Mouse (Mus musculus): Measurements from ENCODE around the gene Hoxd3. TPM values are rescaled to one million over a fixed set of nuclear protein-coding genes. Genes with fewer than 3 reads are reported as not detected.

The Hoxd3 gene
- polyA plus RNA-seq, 1 experiment from 2014 or later: 3.3 TPM

DNA sequence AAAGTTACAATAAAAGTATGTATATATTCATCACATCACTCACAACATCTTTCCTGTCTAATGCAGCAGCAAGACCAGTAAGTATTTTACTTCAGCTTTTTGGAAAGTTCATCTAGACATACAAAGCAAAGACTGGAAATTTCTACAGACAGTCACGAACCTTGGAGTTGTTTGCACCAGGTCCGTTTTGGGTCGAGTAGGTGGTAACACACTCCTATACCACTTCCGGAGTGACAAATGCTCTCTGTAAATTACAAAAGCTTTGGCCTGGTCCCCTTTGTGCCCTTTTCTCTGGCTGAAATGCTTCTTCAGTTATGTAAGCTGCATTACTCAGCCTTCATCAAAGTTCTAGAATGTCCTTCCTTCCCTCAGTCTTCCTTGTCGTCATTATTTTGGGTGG is 42.0 kb downstream of the Hoxd3 start:
- Histone ChIP-seq H3K27me3 (peaks cover 99% of the 10 kb centered on the region), H3K9me3 (no peaks in the 10 kb centered on the region), H3K36me3 (no peaks in the 10 kb centered on the region), H3K4me3 (no peak overlapping the region), H3K4me1 (peaks cover 22% of the 10 kb centered on the region), H3K27ac (no peak overlapping the region), H3K4me2 (no peak overlapping the region), H3K9ac (no peak overlapping the region)
- no peak for ATAC-seq (ENCODE audit: insufficient number of reproducible peaks, insufficient read depth, low FRiP score, low TSS enrichment, low read depth)
- 21% methylated on average over 5 of the region's 5 CpGs for WGBS

DNA sequence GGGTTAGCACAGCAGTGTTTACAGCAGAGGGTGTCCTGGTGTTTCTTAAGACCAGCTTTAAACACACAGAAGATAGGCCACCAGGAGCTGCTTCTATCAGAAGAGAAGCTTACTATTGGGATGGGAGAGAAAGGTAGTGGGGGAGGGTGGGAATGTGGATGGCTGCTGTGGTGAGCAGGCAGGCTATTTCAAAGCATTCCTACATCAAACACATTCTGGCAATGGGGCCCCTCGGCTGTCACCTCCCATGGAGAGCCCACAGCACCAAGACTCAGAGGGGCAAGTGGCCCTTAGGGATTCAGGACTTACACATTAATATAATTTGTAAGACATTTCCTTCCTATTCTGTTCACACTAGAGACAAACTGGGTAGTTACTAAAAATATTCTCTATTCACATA is 48.4 kb downstream of the Hoxd3 start:
- H3K36me3 ChIP-seq: no peaks in the 10 kb centered on the region
- H3K27me3 ChIP-seq: peaks cover 94% of the 10 kb centered on the region
- H3K27ac ChIP-seq: no peak overlapping the region
- no peak overlapping the region for H3K9ac ChIP-seq
- H3K4me3 ChIP-seq: no peak overlapping the region
- H3K9me3 ChIP-seq: no peaks in the 10 kb centered on the region
- peaks cover 17% of the 10 kb centered on the region for H3K4me1 ChIP-seq
- ATAC-seq (ENCODE audit: insufficient number of reproducible peaks, insufficient read depth, low FRiP score, low TSS enrichment, low read depth): no peak
- H3K4me2 ChIP-seq: no peak overlapping the region
- WGBS: 0% methylated on average over 1 of the region's 1 CpGs

DNA sequence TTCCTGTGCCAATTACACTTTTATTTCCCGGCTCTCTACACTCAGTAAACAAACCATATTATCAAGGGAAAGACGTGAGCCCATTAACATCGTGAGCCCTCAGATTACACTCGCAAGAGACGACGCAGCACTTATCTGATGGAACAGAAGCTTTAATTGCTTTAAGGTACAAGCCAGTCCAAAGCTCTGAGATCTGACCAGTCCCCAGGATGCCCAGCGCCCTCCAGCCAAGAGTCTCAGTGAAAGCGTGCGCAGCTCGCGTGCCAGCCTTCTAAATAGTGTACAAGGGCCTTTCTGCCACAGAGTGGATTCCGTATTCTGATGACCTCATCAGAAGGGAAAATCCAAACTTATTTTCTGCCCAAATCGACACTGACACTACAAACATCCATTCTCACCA is 50.2 kb downstream of the Hoxd3 start:
- H3K4me2 ChIP-seq: peak overlapping the region; percentile 93
- ATAC-seq (ENCODE audit: insufficient number of reproducible peaks, insufficient read depth, low FRiP score, low TSS enrichment, low read depth): no peak
- H3K36me3 ChIP-seq: no peaks in the 10 kb centered on the region
- no peak overlapping the region for H3K27ac ChIP-seq
- peak overlapping the region; percentile 53 for H3K4me3 ChIP-seq
- 2% methylated on average over 13 of the region's 13 CpGs for WGBS
- no peak overlapping the region for H3K9ac ChIP-seq
- peaks cover 17% of the 10 kb centered on the region for H3K4me1 ChIP-seq
- H3K27me3 ChIP-seq: peaks cover 94% of the 10 kb centered on the region
- no peaks in the 10 kb centered on the region for H3K9me3 ChIP-seq

DNA sequence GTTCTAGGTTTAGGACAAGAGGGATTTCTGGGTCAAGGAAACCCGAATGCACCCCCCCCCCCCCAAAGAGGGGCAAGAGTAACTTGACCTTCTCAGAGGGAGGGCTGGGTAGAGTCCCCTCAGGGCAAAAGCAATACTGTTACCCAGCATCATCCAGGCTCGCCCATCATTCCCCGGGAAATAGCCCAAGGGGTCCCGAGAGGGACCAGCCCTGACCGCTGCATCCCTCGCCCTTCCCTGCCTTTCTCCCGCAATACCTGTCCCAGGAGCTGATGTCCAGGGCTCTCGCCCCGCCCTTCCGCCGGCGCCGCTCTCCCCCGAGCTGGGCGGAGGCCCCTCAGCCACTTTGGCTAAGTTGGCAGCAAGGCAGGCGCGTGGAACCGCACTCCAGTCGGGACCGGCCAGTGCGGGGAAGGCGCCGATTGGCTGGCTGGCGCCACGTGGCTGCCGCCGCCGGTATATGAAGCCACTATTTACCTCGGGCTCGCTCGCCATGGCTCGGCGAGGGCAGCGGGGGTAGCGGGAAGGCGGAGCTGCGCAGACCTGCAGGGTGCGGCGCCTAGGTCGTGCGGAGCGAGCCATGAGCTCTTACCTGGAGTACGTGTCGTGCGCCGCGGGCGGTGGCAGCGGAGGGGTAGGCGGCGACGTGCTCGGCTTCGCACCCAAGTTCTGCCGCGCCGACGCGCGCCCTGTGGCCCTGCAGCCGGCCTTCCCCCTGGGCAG is 51.0 kb downstream of the Hoxd3 start, which contains the start of gene Hoxd1:
Hoxd1 (plus strand) TSS at position 459 of the 723 bp plus-strand sequence.
- ATAC-seq (ENCODE audit: insufficient number of reproducible peaks, insufficient read depth, low FRiP score, low TSS enrichment, low read depth): peak; percentile 81
- Histone ChIP-seq H3K9me3 (no peaks in the 10 kb centered on the region), H3K9ac (peak within 1 kb of the TSS; percentile 51), H3K27ac (no peak within 1 kb of the TSS), H3K36me3 (no peaks in the 10 kb centered on the region), H3K4me3 (peak within 1 kb of the TSS; percentile 53), H3K4me1 (peaks cover 17% of the 10 kb centered on the region), H3K4me2 (peak within 1 kb of the TSS; percentile 93), H3K27me3 (peaks cover 91% of the 10 kb centered on the region)
- WGBS: under 1% methylated on average over 61 of the region's 61 CpGs

DNA sequence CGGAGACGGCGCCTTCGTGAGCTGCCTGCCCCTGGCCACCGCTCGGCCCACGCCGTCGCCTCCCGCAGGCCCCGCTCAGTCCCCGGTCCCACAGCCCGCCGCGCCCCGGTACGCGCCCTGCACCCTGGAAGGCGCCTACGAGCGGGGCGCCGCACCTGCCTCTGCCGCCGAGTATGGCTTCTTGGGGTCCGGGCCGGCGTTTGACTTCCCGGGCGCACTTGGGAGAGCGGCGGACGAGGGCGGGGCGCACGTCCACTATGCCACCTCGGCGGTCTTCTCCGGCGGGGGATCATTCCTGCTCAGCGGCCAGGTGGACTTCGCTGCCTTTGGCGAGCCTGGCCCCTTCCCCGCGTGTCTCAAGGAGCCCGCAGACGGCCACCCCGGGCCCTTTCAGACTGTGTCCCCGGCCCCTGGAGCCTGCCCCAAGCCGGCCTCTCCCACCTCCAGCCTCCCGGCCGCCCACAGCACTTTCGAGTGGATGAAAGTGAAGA is 51.6 kb downstream of the Hoxd3 start:
- no peak overlapping the region for H3K27ac ChIP-seq
- peak; percentile 48; the same call in 1 of the 2 replicates for ATAC-seq (ENCODE audit: insufficient number of reproducible peaks, insufficient read depth, low FRiP score, low TSS enrichment, low read depth)
- no peaks in the 10 kb centered on the region for H3K36me3 ChIP-seq
- WGBS: 2% methylated on average over 49 of the region's 53 CpGs
- peaks cover 86% of the 10 kb centered on the region for H3K27me3 ChIP-seq
- peak overlapping the region; percentile 51 for H3K9ac ChIP-seq
- peaks cover 17% of the 10 kb centered on the region for H3K4me1 ChIP-seq
- no peaks in the 10 kb centered on the region for H3K9me3 ChIP-seq
- peak overlapping the region; percentile 93 for H3K4me2 ChIP-seq
- H3K4me3 ChIP-seq: peak overlapping the region; percentile 53

DNA sequence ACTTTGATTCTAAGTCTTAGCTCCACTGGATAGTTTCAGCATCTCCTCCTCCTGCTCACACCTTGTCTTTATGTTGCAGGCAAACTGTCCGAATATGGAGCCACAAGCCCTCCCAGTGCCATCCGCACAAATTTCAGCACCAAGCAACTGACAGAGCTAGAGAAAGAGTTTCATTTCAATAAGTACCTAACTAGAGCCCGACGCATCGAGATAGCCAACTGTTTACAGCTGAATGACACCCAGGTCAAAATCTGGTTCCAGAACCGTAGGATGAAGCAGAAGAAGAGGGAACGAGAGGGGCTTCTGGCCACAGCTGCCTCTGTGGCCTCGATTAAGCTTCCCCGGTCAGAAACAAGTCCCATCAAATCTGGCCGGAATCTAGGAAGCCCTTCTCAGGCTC is 52.2 kb downstream of the Hoxd3 start:
- peak overlapping the region; percentile 93; the same call in 1 of the 2 replicates for H3K4me2 ChIP-seq
- peaks cover 86% of the 10 kb centered on the region for H3K27me3 ChIP-seq
- no peaks in the 10 kb centered on the region for H3K36me3 ChIP-seq
- no peak overlapping the region for H3K27ac ChIP-seq
- 52% methylated on average over 10 of the region's 10 CpGs for WGBS
- no peaks in the 10 kb centered on the region for H3K9me3 ChIP-seq
- H3K4me1 ChIP-seq: peaks cover 17% of the 10 kb centered on the region
- H3K9ac ChIP-seq: no peak overlapping the region; the same call in 1 of the 2 replicates
- H3K4me3 ChIP-seq: 0 out of 2 replicates have a peak overlapping the region, but pooled peaks have one; percentile 53
- ATAC-seq (ENCODE audit: insufficient number of reproducible peaks, insufficient read depth, low FRiP score, low TSS enrichment, low read depth): no peak

DNA sequence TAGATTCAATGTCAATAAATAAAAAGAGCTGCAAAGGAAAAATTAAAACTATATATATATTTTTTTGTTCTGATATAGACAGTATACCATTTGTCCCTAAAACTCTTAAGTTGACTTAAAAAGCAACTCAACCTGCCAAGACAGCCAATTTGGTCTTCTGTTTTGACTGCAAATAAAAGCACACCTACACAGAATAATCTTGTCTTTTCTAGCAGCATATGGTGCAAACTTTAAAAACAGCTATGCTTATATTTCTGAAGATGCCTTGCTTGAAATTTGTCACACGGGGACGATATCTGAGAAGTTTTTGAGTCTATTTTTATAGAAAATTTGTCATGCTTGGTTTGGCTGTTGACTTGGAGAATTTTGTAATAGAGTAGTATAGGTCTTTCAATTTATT is 62.6 kb downstream of the Hoxd3 start:
- H3K9me3 ChIP-seq: no peaks in the 10 kb centered on the region

DNA sequence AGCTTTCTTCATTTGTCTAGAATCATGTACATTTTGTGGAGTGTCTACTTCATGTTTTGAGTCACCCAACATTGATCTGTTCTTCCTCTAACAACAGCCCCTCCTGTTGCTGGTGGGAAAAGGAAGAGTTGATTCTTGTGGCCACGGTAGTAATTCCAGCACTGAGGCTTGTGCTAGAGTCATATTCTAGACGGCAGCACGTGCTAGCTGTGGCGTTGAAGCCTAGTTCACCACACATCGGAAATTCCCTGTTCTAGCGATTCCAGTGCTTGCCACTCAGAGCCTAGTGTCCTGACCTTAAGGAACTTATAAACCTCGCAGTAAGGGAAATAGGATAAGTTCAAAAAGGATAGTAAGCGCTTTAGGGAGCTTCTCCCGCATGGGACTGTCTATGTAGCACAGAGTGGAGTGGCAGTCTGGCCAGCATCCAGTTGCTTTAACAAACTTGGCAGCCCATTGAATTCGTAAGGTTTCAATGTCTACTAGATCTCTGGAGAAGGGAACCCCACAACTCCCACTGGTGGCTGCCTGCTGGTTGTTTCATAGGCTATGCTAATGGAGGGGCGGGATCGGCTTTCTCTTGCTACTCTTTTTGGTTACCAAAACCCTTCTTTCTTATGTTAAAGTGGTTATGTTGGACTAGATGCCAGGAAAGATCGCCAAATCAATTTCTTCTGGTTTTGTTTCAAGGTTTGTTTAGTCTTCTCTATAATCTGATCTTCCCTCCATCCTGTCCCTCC is 66.0 kb downstream of the Hoxd3 start:
- WGBS: 57% methylated on average over 13 of the region's 13 CpGs
- no peaks in the 10 kb centered on the region for H3K9me3 ChIP-seq
- H3K36me3 ChIP-seq: no peaks in the 10 kb centered on the region
- no peak overlapping the region for H3K27ac ChIP-seq
- peaks cover 4% of the 10 kb centered on the region; the same call in 1 of the 2 replicates for H3K4me1 ChIP-seq
- H3K27me3 ChIP-seq: peaks cover 17% of the 10 kb centered on the region
- H3K9ac ChIP-seq: no peak overlapping the region
- H3K4me2 ChIP-seq: no peak overlapping the region
- ATAC-seq (ENCODE audit: insufficient number of reproducible peaks, insufficient read depth, low FRiP score, low TSS enrichment, low read depth): no peak
- no peak overlapping the region for H3K4me3 ChIP-seq

More for the DNA sequence above, 62.6 kb downstream of the Hoxd3 start:
- peaks cover 29% of the 10 kb centered on the region for H3K27me3 ChIP-seq
- H3K36me3 ChIP-seq: no peaks in the 10 kb centered on the region
- 83% methylated on average over 2 of the region's 2 CpGs for WGBS
- H3K27ac ChIP-seq: no peak overlapping the region
- H3K4me3 ChIP-seq: no peak overlapping the region
- peaks cover 4% of the 10 kb centered on the region; the same call in 1 of the 2 replicates for H3K4me1 ChIP-seq
- ATAC-seq (ENCODE audit: insufficient number of reproducible peaks, insufficient read depth, low FRiP score, low TSS enrichment, low read depth): no peak
- H3K9ac ChIP-seq: no peak overlapping the region
- H3K4me2 ChIP-seq: no peak overlapping the region

DNA sequence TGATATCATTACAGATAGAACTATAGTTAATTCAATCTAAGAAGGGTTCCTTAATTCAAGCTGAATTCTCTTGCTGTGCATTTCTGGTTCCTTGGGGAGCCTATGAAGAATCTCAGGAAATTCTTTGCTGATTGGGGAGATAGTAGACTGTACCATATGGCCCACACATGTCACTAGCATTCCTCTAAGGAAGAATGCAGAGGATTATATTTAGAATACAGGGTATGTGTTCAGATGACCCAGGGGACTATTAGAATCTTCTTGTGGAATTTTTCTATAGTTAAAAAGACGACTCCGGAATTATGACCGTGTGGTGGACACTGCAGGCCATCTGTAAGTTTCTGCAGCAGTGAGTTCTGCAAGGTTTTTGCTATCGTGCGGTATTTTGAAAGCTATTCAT is 69.7 kb downstream of the Hoxd3 start:
- H3K9me3 ChIP-seq: no peaks in the 10 kb centered on the region
- no peak overlapping the region for H3K4me3 ChIP-seq
- H3K27me3 ChIP-seq: peaks cover 16% of the 10 kb centered on the region
- no peak for ATAC-seq (ENCODE audit: insufficient number of reproducible peaks, insufficient read depth, low FRiP score, low TSS enrichment, low read depth)
- H3K4me1 ChIP-seq: peaks cover 4% of the 10 kb centered on the region; the same call in 1 of the 2 replicates
- no peak overlapping the region for H3K27ac ChIP-seq
- H3K4me2 ChIP-seq: no peak overlapping the region
- WGBS: 64% methylated on average over 5 of the region's 5 CpGs
- no peaks in the 10 kb centered on the region for H3K36me3 ChIP-seq
- no peak overlapping the region for H3K9ac ChIP-seq

DNA sequence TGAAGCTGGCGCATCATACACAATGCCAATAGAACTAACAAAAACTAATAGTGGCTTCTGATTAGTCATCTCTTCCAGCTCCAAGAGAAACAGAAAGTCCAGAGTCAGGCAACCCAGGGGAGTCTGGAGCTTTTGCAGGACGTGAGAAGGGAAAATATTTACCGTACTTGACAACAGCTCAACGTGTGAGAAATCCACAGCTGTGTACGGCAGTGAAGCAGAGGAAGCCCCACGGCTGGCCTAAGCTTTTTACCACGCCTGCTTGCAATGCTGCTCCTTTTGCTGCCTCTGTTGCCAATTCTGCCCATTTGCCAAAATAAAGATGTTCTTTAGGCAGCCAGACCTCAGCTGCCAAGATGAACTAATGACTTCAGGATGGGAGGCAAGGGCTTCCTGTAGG is 83.8 kb downstream of the Hoxd3 start:
- no peaks in the 10 kb centered on the region for H3K4me1 ChIP-seq
- H3K9me3 ChIP-seq: no peaks in the 10 kb centered on the region
- no peak overlapping the region for H3K27ac ChIP-seq
- H3K36me3 ChIP-seq: no peaks in the 10 kb centered on the region
- H3K9ac ChIP-seq: no peak overlapping the region
- 44% methylated on average over 7 of the region's 7 CpGs for WGBS
- H3K27me3 ChIP-seq: 0 out of 2 replicates have a peak, but pooled peaks cover 4% of the 10 kb centered on the region
- no peak overlapping the region for H3K4me3 ChIP-seq
- no peak for ATAC-seq (ENCODE audit: insufficient number of reproducible peaks, insufficient read depth, low FRiP score, low TSS enrichment, low read depth)
- H3K4me2 ChIP-seq: no peak overlapping the region

Measured in embryonic facial prominence, embryonic 13.5 days (tissue).